Mouse (Mus musculus) heart, embryonic 16.5 days (tissue): ENCODE results near the gene Csf1. TPM values are rescaled to one million over a fixed set of nuclear protein-coding genes. Genes with fewer than 3 reads are reported as not detected.

Source experiments
- ATAC-seq: fragments of 200-750 bp; cut with Nextera tagmentation; replicated peaks from 2 replicates; pipeline ENCODE4 v1.8.0; 2017; ENCODE audit warnings: moderate number of reproducible peaks; ENCODE audit not compliant: insufficient read depth, low FRiP score; ENCODE audit errors: extremely low read depth
- H3K27ac ChIP-seq: fragments of 300-500 bp; sonication (generic); 2 replicates; pipeline ENCODE4 v1.5.1; 2014; ENCODE audit warnings: mild to moderate bottlenecking, low read length, control low read depth, moderate library complexity
- H3K27me3 ChIP-seq: fragments of 300-500 bp; sonication (generic); 2 replicates; pipeline ENCODE4 v1.6.1; 2014; ENCODE audit warnings: low read length, mixed read lengths; ENCODE audit not compliant: control insufficient read depth, insufficient read depth
- H3K36me3 ChIP-seq: fragments of 300-500 bp; sonication (generic); 2 replicates; pipeline ENCODE4 v1.6.1; 2014; ENCODE audit not compliant: control insufficient read depth, insufficient read depth
- H3K4me1 ChIP-seq: fragments of 300-500 bp; sonication (generic); 2 replicates; pipeline ENCODE4 v1.6.1; 2014; ENCODE audit warnings: low read length, mixed read lengths; ENCODE audit not compliant: control insufficient read depth, insufficient read depth
- H3K4me2 ChIP-seq: fragments of 300-500 bp; sonication (generic); 2 replicates; pipeline ENCODE4 v1.6.1; 2014; ENCODE audit warnings: low read depth, mild to moderate bottlenecking, control low read depth, low read length
- H3K4me3 ChIP-seq: fragments of 300-500 bp; sonication (generic); 2 replicates; pipeline ENCODE4 v1.5.1; 2014; ENCODE audit warnings: mild to moderate bottlenecking, control low read depth, low read length
- H3K9ac ChIP-seq: fragments of 300-500 bp; sonication (generic); 2 replicates; pipeline ENCODE4 v1.6.1; 2014; ENCODE audit warnings: low read length, control low read depth
- H3K9me3 ChIP-seq: fragments of 300-500 bp; sonication (generic); replicated peaks from 2 replicates; pipeline ENCODE4 v1.6.1; 2016; ENCODE audit warnings: low read length; ENCODE audit not compliant: control insufficient read depth
- WGBS: fragments of 180-500 bp; shearing (Covaris S2); extraction: QIAGEN DNeasy Blood & Tissue Kit; methylation state at CpG from one replicate; pipeline ENCODE4 v1.1.7; 2014; 5-methylcytosine and 5-hydroxymethylcytosine counted together
- polyA plus RNA-seq: library from polyadenylated mRNA; unstranded; fragments of >200 nt; fragmentation: Nextera tagmentation; extraction: Ambion mirVana; gene quantifications from 2 replicates; pipeline ENCODE4 v1.2.1, GENCODE M21; 2015

Csf1 gene
- polyA plus RNA-seq, 1 experiment from 2014 or later = 10.2 TPM

GRCm38 (mm10) chr3:107757365-107758129, 2.7 kb downstream of the Csf1 start:
- Histone ChIP-seq H3K27ac (no peak overlapping the region), H3K9ac (no peak overlapping the region), H3K4me3 (no peak overlapping the region)

GRCm38 (mm10) chr3:107756481-107756866, 3.8 kb downstream of the Csf1 start:
- Histone ChIP-seq H3K9ac (no peak overlapping the region), H3K4me2 (no peak overlapping the region), H3K4me3 (no peak overlapping the region), H3K27ac (no peak overlapping the region), H3K36me3 (peaks cover 9% of the 10 kb centered on the region), H3K27me3 (no peaks in the 10 kb centered on the region), H3K9me3 (no peaks in the 10 kb centered on the region), H3K4me1 (peaks cover 20% of the 10 kb centered on the region)
- ATAC-seq = no peak
- 72% methylated on average over 2 of the region's 2 CpGs for WGBS

More at GRCm38 (mm10) chr3:107757365-107758129, 2.7 kb downstream of the Csf1 start:
- Histone ChIP-seq H3K4me1 (peaks cover 20% of the 10 kb centered on the region), H3K4me2 (peak overlapping the region; percentile 78; the same call in 1 of the 2 replicates), H3K27me3 (no peaks in the 10 kb centered on the region), H3K9me3 (no peaks in the 10 kb centered on the region), H3K36me3 (peaks cover 9% of the 10 kb centered on the region)
- no peak for ATAC-seq
- WGBS = 88% methylated on average over 5 of the region's 5 CpGs

- no peak for ATAC-seq
- WGBS = 83% methylated on average over 5 of the region's 5 CpGs
- no peak overlapping the region for H3K27ac ChIP-seq
- no peaks in the 10 kb centered on the region for H3K27me3 ChIP-seq
- peaks cover 12% of the 10 kb centered on the region for H3K36me3 ChIP-seq
- H3K4me3 ChIP-seq = no peak overlapping the region
- no peak overlapping the region for H3K4me2 ChIP-seq
- no peaks in the 10 kb centered on the region for H3K9me3 ChIP-seq
- no peak overlapping the region for H3K9ac ChIP-seq
- peaks cover 20% of the 10 kb centered on the region for H3K4me1 ChIP-seq
These were observed 4.4 kb downstream of the Csf1 start for GRCm38 (mm10) chr3:107755702-107756480.

- Histone ChIP-seq H3K4me3 (no peak overlapping the region), H3K4me2 (no peak overlapping the region), H3K36me3 (peaks cover 17% of the 10 kb centered on the region), H3K4me1 (peaks cover 17% of the 10 kb centered on the region), H3K9ac (no peak overlapping the region), H3K27me3 (no peaks in the 10 kb centered on the region), H3K9me3 (no peaks in the 10 kb centered on the region), H3K27ac (no peak overlapping the region)
- 58% methylated on average over 3 of the region's 3 CpGs for WGBS
- no peak for ATAC-seq
These were observed 5.6 kb downstream of the Csf1 start for GRCm38 (mm10) chr3:107754632-107755031.

DNA sequence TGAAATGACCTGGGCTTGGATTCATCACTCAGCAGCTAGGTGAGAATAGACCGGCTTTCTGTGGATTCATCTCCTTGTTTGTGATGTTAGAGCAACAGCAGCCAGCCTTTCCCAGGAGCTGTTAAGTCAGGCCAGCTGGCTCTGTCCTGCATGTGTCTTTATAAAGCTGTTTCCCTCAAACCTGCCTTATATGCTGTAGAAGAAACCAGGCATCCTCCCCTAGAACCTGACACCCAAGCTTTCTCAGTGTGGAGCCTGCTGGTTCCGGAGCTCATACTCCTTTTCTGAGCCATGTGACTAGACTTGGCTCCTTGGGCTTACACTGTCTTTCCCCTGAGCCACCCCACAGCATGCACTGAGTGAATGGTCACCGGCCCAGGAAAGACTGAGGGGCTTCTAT, 8.7 kb downstream of the Csf1 start:
- no peaks in the 10 kb centered on the region for H3K27me3 ChIP-seq
- H3K9me3 ChIP-seq = no peaks in the 10 kb centered on the region
- no peak overlapping the region for H3K4me3 ChIP-seq
- no peak overlapping the region for H3K27ac ChIP-seq
- no peak overlapping the region for H3K9ac ChIP-seq
- H3K36me3 ChIP-seq = peaks cover 21% of the 10 kb centered on the region
- ATAC-seq = no peak
- 68% methylated on average over 3 of the region's 3 CpGs for WGBS
- H3K4me1 ChIP-seq = no peaks in the 10 kb centered on the region
- no peak overlapping the region for H3K4me2 ChIP-seq

DNA sequence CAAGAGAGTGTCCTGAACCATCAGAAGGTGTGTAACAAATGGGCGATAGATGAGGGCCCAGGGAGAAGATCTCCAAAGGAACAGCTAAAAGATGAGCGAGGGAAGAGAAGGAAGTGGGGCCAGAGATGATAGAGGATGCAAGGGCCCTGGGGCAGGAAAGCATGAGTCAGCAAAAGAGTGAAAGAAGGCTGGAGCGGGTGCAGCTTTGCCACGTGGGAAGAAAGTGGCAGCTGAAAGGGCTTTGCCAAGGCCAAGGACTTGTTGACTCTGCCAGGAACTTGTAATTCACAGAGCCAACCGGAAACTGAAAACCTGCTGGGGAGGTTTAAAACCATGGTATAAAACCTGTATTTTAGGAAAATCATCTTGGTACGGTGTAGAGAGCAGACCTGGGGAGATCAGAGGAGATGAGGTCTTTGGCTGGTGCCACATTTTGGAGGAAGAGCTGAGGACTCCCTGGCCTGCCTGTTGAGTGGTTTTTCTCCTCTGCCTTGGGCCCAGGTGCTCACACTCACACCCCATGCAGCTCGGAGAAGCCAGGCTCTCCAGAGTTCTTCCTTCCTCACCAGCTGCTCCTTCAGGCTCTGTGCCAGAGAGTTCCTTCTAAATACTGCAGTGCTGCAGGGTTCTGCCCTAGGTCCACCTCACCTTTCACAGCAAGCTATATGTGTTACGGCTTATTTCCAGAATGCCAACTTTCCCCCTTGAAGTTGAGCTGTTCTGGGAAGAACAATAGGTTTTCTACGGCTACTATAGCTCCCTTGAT, 9.3 kb downstream of the Csf1 start:
- Histone ChIP-seq H3K36me3 (peaks cover 21% of the 10 kb centered on the region), H3K4me2 (no peak overlapping the region), H3K27ac (no peak overlapping the region), H3K4me3 (no peak overlapping the region), H3K27me3 (no peaks in the 10 kb centered on the region), H3K4me1 (no peaks in the 10 kb centered on the region), H3K9me3 (no peaks in the 10 kb centered on the region), H3K9ac (no peak overlapping the region)
- WGBS = 67% methylated on average over 9 of the region's 9 CpGs
- ATAC-seq = no peak

DNA sequence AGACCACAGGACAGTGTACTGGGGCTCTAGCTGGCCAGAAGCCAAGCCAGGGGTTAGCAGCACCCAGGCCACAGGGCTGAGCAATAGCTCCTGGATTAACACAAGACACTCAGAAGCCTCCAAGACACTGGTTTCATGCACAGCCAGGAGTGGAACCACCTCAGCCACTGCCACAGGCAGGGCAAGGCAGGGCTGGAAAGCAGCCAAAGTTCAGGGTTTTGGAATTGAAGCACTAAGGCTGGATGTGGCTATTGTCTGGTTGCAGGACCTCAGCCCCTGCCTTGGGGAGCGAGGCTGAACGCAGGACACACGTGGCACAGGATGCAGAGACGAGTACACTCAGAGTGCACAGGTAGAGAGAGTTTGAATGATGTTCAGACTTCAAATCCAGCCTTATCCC, 10.8 kb downstream of the Csf1 start:
- H3K4me1 ChIP-seq = no peaks in the 10 kb centered on the region
- H3K36me3 ChIP-seq = peaks cover 21% of the 10 kb centered on the region
- no peak; the same call in 1 of the 2 replicates for ATAC-seq
- no peaks in the 10 kb centered on the region for H3K27me3 ChIP-seq
- H3K9me3 ChIP-seq = no peaks in the 10 kb centered on the region
- H3K27ac ChIP-seq = no peak overlapping the region
- WGBS = 51% methylated on average over 4 of the region's 4 CpGs
- H3K9ac ChIP-seq = no peak overlapping the region
- no peak overlapping the region for H3K4me3 ChIP-seq
- H3K4me2 ChIP-seq = no peak overlapping the region

DNA sequence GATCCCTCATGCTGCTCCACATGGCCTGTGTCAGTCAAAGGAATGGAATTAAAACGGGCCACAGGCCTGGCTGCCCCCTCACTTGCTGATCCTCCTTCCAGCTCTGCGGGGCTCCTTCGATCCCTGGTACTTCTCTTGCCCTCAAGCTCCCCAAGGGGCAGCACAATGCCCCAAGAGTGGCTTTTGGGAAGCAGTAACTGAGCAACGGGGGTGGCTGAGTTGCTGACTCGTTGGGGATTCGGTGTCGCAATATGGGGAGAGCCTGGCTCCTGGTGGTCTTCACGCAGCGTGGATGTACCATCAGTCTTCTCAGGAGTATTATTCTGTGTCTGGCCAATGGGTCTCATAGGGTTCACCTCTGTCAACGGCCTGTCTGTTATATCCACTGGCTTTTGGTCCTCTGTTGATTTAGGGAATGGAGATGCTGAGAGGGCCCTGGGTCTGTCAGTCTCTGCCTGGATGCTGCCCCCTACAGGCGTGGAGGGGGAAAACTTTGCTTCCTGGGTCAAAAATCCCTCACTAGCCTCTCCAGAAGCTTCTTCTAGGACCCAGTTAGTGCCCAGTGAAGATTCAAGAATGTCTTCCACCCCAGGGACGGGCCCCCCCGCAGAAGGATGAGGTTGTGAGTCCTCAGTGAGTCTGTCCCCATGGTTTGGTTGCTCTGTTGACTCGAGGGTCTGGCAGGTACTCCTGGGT, 11.9 kb downstream of the Csf1 start:
- H3K4me2 ChIP-seq = no peak overlapping the region
- no peak overlapping the region for H3K27ac ChIP-seq
- H3K27me3 ChIP-seq = no peaks in the 10 kb centered on the region
- no peak overlapping the region for H3K9ac ChIP-seq
- H3K4me3 ChIP-seq = no peak overlapping the region
- H3K9me3 ChIP-seq = no peaks in the 10 kb centered on the region
- 84% methylated on average over 14 of the region's 14 CpGs for WGBS
- H3K36me3 ChIP-seq = peaks cover 16% of the 10 kb centered on the region
- H3K4me1 ChIP-seq = peaks cover 3% of the 10 kb centered on the region
- ATAC-seq = no peak
